Mouse (Mus musculus) erythroid progenitor cell, adult 5-6 weeks (primary cell): ENCODE measurements at regions not wholly inside any gene's neighbourhood (a gene's known extent, or its start where the extent isn't known, plus 50 kb on each side); places are given as distances from the start of the nearest gene placed in this dataset.
"Not testable (repeated sequence)": the region's sequence is repeated elsewhere in the genome, so short reads cannot be mapped to it uniquely, and the experiment has no call there.

Experiments used
- ATAC-seq: replicated peaks from 2 replicates; pipeline ENCODE4 v1.8.0; 2016; ENCODE audit warnings: moderate number of reproducible peaks, mild to moderate bottlenecking, moderate TSS enrichment, inconsistent platforms; ENCODE audit not compliant: poor library complexity, low FRiP score, severe bottlenecking

- no peak for ATAC-seq
Measured at GRCm38 (mm10) chr10:108111398-108111797, 50.6 kb upstream of the Ppp1r12a start.

- ATAC-seq: no peak
Measured at GRCm38 (mm10) chr10:108110891-108111290, 51.1 kb upstream of the Ppp1r12a start.

GRCm38 (mm10) chr10:108110197-108110596 lies 51.8 kb upstream of the Ppp1r12a start:
- ATAC-seq: no peak

- ATAC-seq: not testable (repeated sequence)
Measured at GRCm38 (mm10) chr10:108108500-108108899, 53.5 kb upstream of the Ppp1r12a start.

- no peak for ATAC-seq
Measured at GRCm38 (mm10) chr10:108101521-108101920, 60.5 kb upstream of the Ppp1r12a start.

GRCm38 (mm10) chr10:108093043-108093442 lies 69.0 kb upstream of the Ppp1r12a start:
- no peak for ATAC-seq

GRCm38 (mm10) chr10:108089375-108089981 lies 72.5 kb upstream of the Ppp1r12a start:
- ATAC-seq: no peak

GRCm38 (mm10) chr10:108088883-108089282 lies 73.1 kb upstream of the Ppp1r12a start:
- ATAC-seq: no peak

- no peak for ATAC-seq
Measured at GRCm38 (mm10) chr10:108088209-108088608, 73.8 kb upstream of the Ppp1r12a start.

- no peak for ATAC-seq
Measured at GRCm38 (mm10) chr10:108083220-108083619, 78.8 kb upstream of the Ppp1r12a start.

- no peak for ATAC-seq
Measured at GRCm38 (mm10) chr10:108075144-108075543, 86.8 kb upstream of the Ppp1r12a start.

- ATAC-seq: no peak
Measured at GRCm38 (mm10) chr10:108073828-108074227, 88.2 kb upstream of the Ppp1r12a start.

- ATAC-seq: no peak
Measured at GRCm38 (mm10) chr10:108072211-108072610, 89.8 kb upstream of the Ppp1r12a start.

- ATAC-seq: no peak
Measured at GRCm38 (mm10) chr10:108071424-108071823, 90.6 kb upstream of the Ppp1r12a start.

- ATAC-seq: no peak
Measured at GRCm38 (mm10) chr10:108067723-108068122, 94.3 kb upstream of the Ppp1r12a start.

- ATAC-seq: no peak
Measured at GRCm38 (mm10) chr10:108066241-108066640, 95.8 kb upstream of the Ppp1r12a start.

- ATAC-seq: no peak
Measured at GRCm38 (mm10) chr10:108061813-108062435, 100.1 kb upstream of the Ppp1r12a start.

GRCm38 (mm10) chr10:108060554-108060953 lies 101.4 kb upstream of the Ppp1r12a start:
- no peak for ATAC-seq

- no peak for ATAC-seq
Measured at GRCm38 (mm10) chr10:108051637-108052036, 110.4 kb upstream of the Ppp1r12a start.

- no peak for ATAC-seq
Measured at GRCm38 (mm10) chr10:108048426-108048825, 113.6 kb upstream of the Ppp1r12a start.

- no peak for ATAC-seq
Measured at GRCm38 (mm10) chr10:108043519-108043918, 118.5 kb upstream of the Ppp1r12a start.

GRCm38 (mm10) chr10:108040027-108040426 lies 122.0 kb upstream of the Ppp1r12a start:
- no peak for ATAC-seq
